ENCODE assay signal across 27 mouse cellular contexts in genomic region chr6:118090827-118091226, GRCm38 (mm10).
"Had no signal": no experiment of that assay in that cellular context is flagged by ENCODE, and none has a peak within 500 bp of the region (broad histone marks: within the 10 kb centered on the region; RNA-seq: fewer than 3 reads in every experiment).

No protein-coding gene starts in this region.

- H3K4me2 ChIP-seq: embryonic facial prominence, embryonic 12.5 days; embryonic facial prominence, embryonic 13.5 days; embryonic facial prominence, embryonic 15.5 days; forebrain, embryonic 12.5 days; forebrain, embryonic 13.5 days; forebrain, embryonic 15.5 days had no signal

- H3K36me3 ChIP-seq: embryonic facial prominence, embryonic 10.5 days; embryonic facial prominence, embryonic 12.5 days; embryonic facial prominence, embryonic 13.5 days; embryonic facial prominence, embryonic 15.5 days; forebrain, embryonic 10.5 days; forebrain, embryonic 12.5 days; forebrain, embryonic 15.5 days had no signal

- H3K4me1 ChIP-seq: embryonic facial prominence, embryonic 12.5 days; embryonic facial prominence, embryonic 13.5 days; embryonic facial prominence, embryonic 15.5 days; forebrain, embryonic 10.5 days; forebrain, embryonic 12.5 days; forebrain, embryonic 13.5 days; forebrain, embryonic 15.5 days had no signal

- H3K27me3 ChIP-seq: embryonic facial prominence, embryonic 12.5 days; embryonic facial prominence, embryonic 13.5 days; embryonic facial prominence, embryonic 15.5 days; forebrain, embryonic 12.5 days; forebrain, embryonic 13.5 days; forebrain, embryonic 15.5 days had no signal

- ATAC-seq: forebrain, embryonic 13.5 days; forebrain, embryonic 14.5 days; forebrain, embryonic 15.5 days; forebrain, embryonic 16.5 days; forebrain, postnatal 0 days had no signal

- H3K9ac ChIP-seq: embryonic facial prominence, embryonic 12.5 days; embryonic facial prominence, embryonic 13.5 days; embryonic facial prominence, embryonic 15.5 days; forebrain, embryonic 12.5 days; forebrain, embryonic 13.5 days; forebrain, embryonic 15.5 days; forebrain, postnatal 0 days had no signal

- H3K27ac ChIP-seq: embryonic facial prominence, embryonic 10.5 days; embryonic facial prominence, embryonic 12.5 days; embryonic facial prominence, embryonic 13.5 days; embryonic facial prominence, embryonic 15.5 days; forebrain, embryonic 10.5 days; forebrain, embryonic 12.5 days; forebrain, embryonic 13.5 days; forebrain, embryonic 15.5 days; gastrocnemius, adult 2 months had no signal

- DNase-seq: cerebellum, adult 18-20 months; cerebellum, adult 2 months; cerebellum, adult 8-10 months; cerebellum, adult 9-10 months; cerebellum, adult 9-11 months; cerebellum, postnatal 14 days; cerebellum, postnatal 25 days; cerebellum, postnatal 36 days; embryo, embryonic 11 days; forebrain, postnatal 0 days; gastrocnemius, adult 2 months; gastrocnemius, postnatal 10 days; gastrocnemius, postnatal 14 days; gastrocnemius, postnatal 25 days; gastrocnemius, postnatal 36 days; heart, adult 11 months had no signal

- H3K9me3 ChIP-seq: embryonic facial prominence, embryonic 10.5 days; embryonic facial prominence, embryonic 12.5 days; embryonic facial prominence, embryonic 13.5 days; embryonic facial prominence, embryonic 15.5 days; forebrain, embryonic 10.5 days; forebrain, embryonic 12.5 days; forebrain, embryonic 13.5 days; forebrain, embryonic 15.5 days had no signal

- H3K4me3 ChIP-seq: embryonic facial prominence, embryonic 10.5 days; embryonic facial prominence, embryonic 12.5 days; embryonic facial prominence, embryonic 13.5 days; embryonic facial prominence, embryonic 15.5 days; erythroblast, embryonic 14.5 days; forebrain, embryonic 10.5 days; forebrain, embryonic 12.5 days; forebrain, embryonic 13.5 days; forebrain, embryonic 15.5 days; gastrocnemius, adult 2 months had no signal
